Mouse (Mus musculus) stomach, embryonic 14.5 days (tissue): ENCODE data around the gene Ascl2. TPM values are rescaled to one million over a fixed set of nuclear protein-coding genes. Genes with fewer than 3 reads are reported as not detected.

ENCODE experiments used
- ATAC-seq: fragments of 200-750 bp; cut with Nextera tagmentation; 2 replicates; pipeline ENCODE4 v1.8.0; 2017; ENCODE audit warnings: low read depth, moderate TSS enrichment; ENCODE audit not compliant: insufficient number of reproducible peaks, insufficient read depth, low FRiP score
- H3K27ac ChIP-seq: fragments of 300-500 bp; sonication (generic); 2 replicates; pipeline ENCODE4 v1.5.1; 2014; ENCODE audit warnings: mild to moderate bottlenecking, low read length, moderate library complexity, mixed read lengths
- H3K27me3 ChIP-seq: fragments of 300-500 bp; sonication (generic); 2 replicates; pipeline ENCODE4 v1.6.1; 2014; ENCODE audit warnings: low read length, control low read depth, mixed read lengths; ENCODE audit not compliant: control insufficient read depth, insufficient read depth
- H3K36me3 ChIP-seq: fragments of 300-500 bp; sonication (generic); 2 replicates; pipeline ENCODE4 v1.6.1; 2014; ENCODE audit warnings: mild to moderate bottlenecking, control low read depth, low read length, moderate library complexity, mixed read lengths; ENCODE audit not compliant: control insufficient read depth, insufficient read depth
- H3K4me1 ChIP-seq: fragments of 300-500 bp; sonication (generic); 2 replicates; pipeline ENCODE4 v1.6.1; 2014; ENCODE audit warnings: low read length, control low read depth, mixed read lengths; ENCODE audit not compliant: control insufficient read depth, insufficient read depth
- H3K4me2 ChIP-seq: fragments of 300-500 bp; sonication (generic); replicated peaks from 2 replicates; pipeline ENCODE4 v1.6.1; 2014; ENCODE audit warnings: low read depth, low read length, control low read depth
- H3K4me3 ChIP-seq: fragments of 300-500 bp; sonication (generic); 2 replicates; pipeline ENCODE4 v1.5.1; 2014; ENCODE audit warnings: low read depth, low read length, control low read depth
- H3K9ac ChIP-seq: fragments of 300-500 bp; sonication (generic); replicated peaks from 2 replicates; pipeline ENCODE4 v1.6.1; 2014; ENCODE audit warnings: low read depth, mild to moderate bottlenecking, control low read depth, low read length, moderate library complexity, mixed read lengths
- H3K9me3 ChIP-seq: fragments of 300-500 bp; sonication (generic); 2 replicates; pipeline ENCODE4 v1.6.1; 2016; ENCODE audit warnings: low read depth, low read length, control low read depth; ENCODE audit not compliant: control insufficient read depth
- WGBS: fragments of 180-500 bp; shearing (Covaris S2); extraction: QIAGEN DNeasy Blood & Tissue Kit; methylation state at CpG from one replicate; pipeline ENCODE4 v1.1.7; 2014; 5-methylcytosine and 5-hydroxymethylcytosine counted together
- polyA plus RNA-seq: library from polyadenylated mRNA; unstranded; fragments of >200 nt; fragmentation: Nextera tagmentation; extraction: Ambion mirVana; gene quantifications from 2 replicates; pipeline ENCODE4 v1.2.1, GENCODE M21; 2014

Ascl2 gene
- polyA plus RNA-seq, 1 experiment from 2014 or later: 3.9 TPM

DNA sequence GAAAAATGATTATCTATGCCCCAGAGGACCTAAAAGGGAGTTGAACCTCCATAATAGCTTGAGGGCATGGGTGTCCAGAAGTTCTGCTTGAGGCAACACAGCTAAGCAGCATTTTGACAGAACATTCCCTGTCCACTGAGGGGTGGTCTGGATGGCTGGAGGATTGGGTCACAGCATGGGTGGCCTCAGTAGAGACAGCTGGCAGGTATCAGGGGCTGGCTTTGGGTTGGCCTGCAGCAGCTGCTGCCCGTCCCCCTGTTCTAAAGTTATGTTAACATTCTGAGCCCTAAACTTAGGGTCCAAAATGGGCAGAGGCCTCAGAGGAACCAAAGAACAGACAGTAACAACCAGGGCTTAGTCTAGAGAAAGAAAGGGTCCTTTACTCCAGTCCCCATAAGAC is 42.2 kb upstream of the Ascl2 start:
- no peaks in the 10 kb centered on the region for H3K27me3 ChIP-seq
- peak overlapping the region; percentile 76 for H3K27ac ChIP-seq
- H3K9me3 ChIP-seq: no peaks in the 10 kb centered on the region
- H3K4me2 ChIP-seq: no peak overlapping the region
- peaks cover 63% of the 10 kb centered on the region for H3K4me1 ChIP-seq
- ATAC-seq: no peak
- WGBS: 58% methylated on average over 1 of the region's 1 CpGs
- H3K36me3 ChIP-seq: no peaks in the 10 kb centered on the region
- no peak overlapping the region for H3K9ac ChIP-seq
- no peak overlapping the region for H3K4me3 ChIP-seq

DNA sequence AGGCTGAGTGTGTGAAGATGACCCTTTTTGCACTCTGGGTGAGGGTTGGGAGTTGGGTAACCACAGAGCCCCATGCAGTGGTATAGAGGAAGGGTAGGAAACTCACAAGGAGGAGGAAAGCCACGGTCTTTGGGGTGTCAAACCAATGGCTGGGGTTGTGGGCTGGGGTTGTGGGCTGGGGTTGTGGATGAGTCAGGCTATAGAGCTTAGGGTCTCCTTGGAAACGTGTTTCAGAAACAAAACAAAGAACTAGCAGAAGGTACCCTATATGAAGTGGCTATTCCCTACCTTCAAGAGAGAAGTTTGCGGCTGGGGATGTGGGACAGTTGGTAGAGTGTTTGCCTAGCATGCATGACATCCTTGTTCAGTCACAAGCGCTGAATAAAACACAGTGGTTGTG is 40.9 kb upstream of the Ascl2 start:
- peaks cover 51% of the 10 kb centered on the region for H3K4me1 ChIP-seq
- no peak for ATAC-seq
- no peaks in the 10 kb centered on the region for H3K9me3 ChIP-seq
- H3K36me3 ChIP-seq: no peaks in the 10 kb centered on the region
- H3K27me3 ChIP-seq: no peaks in the 10 kb centered on the region
- 0 out of 2 replicates have a peak overlapping the region, but pooled peaks have one; percentile 18 for H3K4me2 ChIP-seq
- no peak overlapping the region for H3K9ac ChIP-seq
- WGBS: 80% methylated on average over 4 of the region's 4 CpGs
- no peak overlapping the region for H3K4me3 ChIP-seq
- H3K27ac ChIP-seq: peak overlapping the region; percentile 96; the same call in 1 of the 2 replicates

DNA sequence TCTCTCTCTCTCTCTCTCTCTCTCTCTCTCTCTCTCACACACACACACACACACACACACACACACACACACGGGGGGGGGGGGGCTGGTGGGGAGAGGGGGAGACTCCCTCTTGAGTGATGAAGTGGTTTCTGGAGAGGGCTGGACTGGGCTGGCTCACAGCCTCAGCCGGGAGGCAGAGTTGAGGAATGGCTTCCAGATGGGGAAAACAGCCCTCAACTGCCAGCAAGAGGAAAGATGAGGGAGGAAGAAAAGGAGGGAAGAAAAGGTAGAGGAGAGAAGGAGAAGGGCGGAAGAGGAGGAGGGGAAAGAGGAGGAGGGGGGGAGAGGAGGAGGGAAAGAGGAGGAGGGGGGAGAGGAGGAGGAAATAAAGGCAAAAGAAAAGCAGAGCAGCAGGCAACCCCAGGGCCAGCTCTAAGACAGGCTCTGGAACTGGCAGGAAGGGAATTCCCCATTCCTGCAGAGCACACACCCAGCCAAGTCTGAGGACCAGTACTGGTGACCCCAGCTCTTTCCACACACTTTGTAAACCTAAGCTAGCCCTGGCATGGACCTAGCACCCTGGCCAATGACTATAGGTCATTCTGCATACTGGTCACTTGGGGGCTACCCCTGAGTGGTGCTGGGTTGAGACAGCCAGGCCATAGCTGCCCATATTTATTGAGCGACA is 40.1 kb upstream of the Ascl2 start:
- H3K36me3 ChIP-seq: no peaks in the 10 kb centered on the region
- peak overlapping the region; percentile 96 for H3K27ac ChIP-seq
- no peaks in the 10 kb centered on the region for H3K27me3 ChIP-seq
- peak overlapping the region; percentile 18 for H3K4me2 ChIP-seq
- 31% methylated on average over 3 of the region's 4 CpGs for WGBS
- no peak overlapping the region for H3K4me3 ChIP-seq
- no peaks in the 10 kb centered on the region for H3K9me3 ChIP-seq
- peak; percentile 46; the same call in 1 of the 2 replicates for ATAC-seq
- no peak overlapping the region for H3K9ac ChIP-seq
- peaks cover 50% of the 10 kb centered on the region for H3K4me1 ChIP-seq

GRCm38 (mm10) chr7:143008370-143008926 is 39.4 kb upstream of the Ascl2 start:
- Histone ChIP-seq H3K36me3 (no peaks in the 10 kb centered on the region), H3K4me3 (no peak overlapping the region), H3K4me2 (peak overlapping the region; percentile 16; the same call in 1 of the 2 replicates), H3K9me3 (no peaks in the 10 kb centered on the region), H3K4me1 (peaks cover 43% of the 10 kb centered on the region), H3K27ac (peak overlapping the region; percentile 96), H3K27me3 (no peaks in the 10 kb centered on the region), H3K9ac (no peak overlapping the region; the same call in 1 of the 2 replicates)
- whole genome bisulfite sequencing: 46% methylated on average over 8 of the region's 8 CpGs
- peak; percentile 24 for ATAC-seq

- peak overlapping the region; percentile 16; the same call in 1 of the 2 replicates for H3K4me2 ChIP-seq
- H3K4me3 ChIP-seq: no peak overlapping the region
- H3K9me3 ChIP-seq: no peaks in the 10 kb centered on the region
- H3K4me1 ChIP-seq: peaks cover 40% of the 10 kb centered on the region
- H3K27ac ChIP-seq: peak overlapping the region; percentile 96
- WGBS: 39% methylated on average over 17 of the region's 17 CpGs
- no peak overlapping the region; the same call in 1 of the 2 replicates for H3K9ac ChIP-seq
- H3K36me3 ChIP-seq: no peaks in the 10 kb centered on the region
- no peaks in the 10 kb centered on the region for H3K27me3 ChIP-seq
- peak; percentile 72 for ATAC-seq
These were observed 38.7 kb upstream of the Ascl2 start for GRCm38 (mm10) chr7:143007599-143008369.

DNA sequence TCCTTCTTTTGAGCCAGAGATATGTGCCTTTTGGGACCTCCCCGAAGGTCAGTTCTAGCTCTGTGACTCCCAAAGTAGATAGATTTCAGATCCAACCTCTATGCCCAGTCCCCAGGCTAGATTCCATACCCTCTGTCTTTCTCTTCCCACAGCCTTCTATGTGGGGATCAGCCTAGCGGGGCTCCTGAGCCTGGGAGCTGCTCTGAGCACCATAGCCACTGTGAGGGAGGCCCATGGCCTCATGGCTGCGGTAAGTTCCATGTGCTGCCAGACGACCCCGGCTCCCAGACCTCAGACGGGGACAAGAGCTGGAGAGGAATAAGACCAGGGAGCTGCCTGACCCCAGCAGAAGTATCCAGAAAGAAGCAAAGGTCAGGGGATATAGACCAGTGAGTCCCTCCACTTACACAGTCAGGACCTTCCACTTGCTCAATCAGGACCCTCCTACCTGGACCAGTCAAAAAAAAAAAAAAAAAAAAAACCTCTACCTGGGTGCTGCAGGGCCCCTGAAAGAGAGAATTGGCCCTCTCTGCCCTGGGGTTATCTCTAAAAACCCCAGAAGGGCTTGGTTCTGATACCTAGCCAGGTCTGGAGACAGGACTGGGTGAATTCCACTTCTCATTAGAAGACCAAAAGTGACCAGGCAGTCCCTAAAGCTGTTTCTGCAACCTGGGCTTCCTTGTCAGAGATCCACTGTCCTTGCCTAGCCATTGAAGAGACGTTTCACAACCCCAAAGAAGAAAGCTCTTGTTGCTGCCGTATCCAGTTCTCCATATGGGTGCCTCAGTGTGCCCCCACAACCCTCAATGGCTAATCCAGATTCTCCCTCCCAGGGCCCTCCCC is 37.9 kb upstream of the Ascl2 start:
- ATAC-seq: no peak
- WGBS: 84% methylated on average over 8 of the region's 8 CpGs
- Histone ChIP-seq H3K27me3 (no peaks in the 10 kb centered on the region), H3K9me3 (no peaks in the 10 kb centered on the region), H3K4me2 (no peak overlapping the region), H3K27ac (no peak overlapping the region), H3K36me3 (no peaks in the 10 kb centered on the region), H3K4me3 (no peak overlapping the region), H3K9ac (no peak overlapping the region), H3K4me1 (peaks cover 33% of the 10 kb centered on the region)

GRCm38 (mm10) chr7:143006097-143006755 is 37.2 kb upstream of the Ascl2 start:
- Histone ChIP-seq H3K36me3 (no peaks in the 10 kb centered on the region), H3K27me3 (no peaks in the 10 kb centered on the region), H3K27ac (no peak overlapping the region), H3K9me3 (no peaks in the 10 kb centered on the region), H3K4me3 (no peak overlapping the region), H3K4me1 (peaks cover 27% of the 10 kb centered on the region), H3K9ac (no peak overlapping the region), H3K4me2 (no peak overlapping the region)
- peak; percentile 56; the same call in 1 of the 2 replicates for ATAC-seq
- WGBS: 71% methylated on average over 2 of the region's 2 CpGs
